Mouse (Mus musculus) liver, embryonic 15.5 days (tissue): Measurements from ENCODE around the gene Wwc2. TPM values are rescaled to one million over a fixed set of nuclear protein-coding genes. Genes with fewer than 3 reads are reported as not detected.

ENCODE experiments used
- ATAC-seq: fragments of 200-750 bp; cut with Nextera tagmentation; 2 replicates; pipeline ENCODE4 v1.8.0; 2017; ENCODE audit warnings: moderate number of reproducible peaks, mild to moderate bottlenecking, moderate library complexity; ENCODE audit not compliant: insufficient read depth
- H3K27ac ChIP-seq: fragments of 300-500 bp; sonication (generic); replicated peaks from 2 replicates; pipeline ENCODE4 v1.5.1; 2015; ENCODE audit warnings: mild to moderate bottlenecking, inconsistent platforms
- H3K27me3 ChIP-seq: fragments of 300-500 bp; sonication (generic); 2 replicates; pipeline ENCODE4 v1.6.1; 2015; ENCODE audit warnings: mild to moderate bottlenecking, inconsistent platforms
- H3K36me3 ChIP-seq: fragments of 300-500 bp; sonication (generic); replicated peaks from 2 replicates; pipeline ENCODE4 v1.6.1; 2015; ENCODE audit warnings: moderate library complexity, mild to moderate bottlenecking, inconsistent platforms
- H3K4me1 ChIP-seq: fragments of 300-500 bp; sonication (generic); replicated peaks from 2 replicates; pipeline ENCODE4 v1.6.1; 2015; ENCODE audit warnings: inconsistent platforms
- H3K4me2 ChIP-seq: fragments of 300-500 bp; sonication (generic); 2 replicates; pipeline ENCODE4 v1.6.1; 2015; ENCODE audit warnings: moderate library complexity, mild to moderate bottlenecking, inconsistent platforms
- H3K4me3 ChIP-seq: fragments of 300-500 bp; sonication (generic); replicated peaks from 2 replicates; pipeline ENCODE4 v1.5.1; 2015; ENCODE audit warnings: mild to moderate bottlenecking, inconsistent platforms
- H3K9ac ChIP-seq: fragments of 300-500 bp; sonication (generic); 2 replicates; pipeline ENCODE4 v1.6.1; 2015; ENCODE audit warnings: moderate library complexity, mild to moderate bottlenecking, inconsistent platforms
- H3K9me3 ChIP-seq: fragments of 300-500 bp; sonication (generic); replicated peaks from 2 replicates; pipeline ENCODE4 v1.6.1; 2016; ENCODE audit warnings: inconsistent platforms
- WGBS: fragments of 180-500 bp; shearing (Covaris S2); methylation state at CpG from one replicate; pipeline ENCODE4 v1.1.7; 2015; ENCODE audit warnings: mixed read lengths; ENCODE audit not compliant: insufficient replicate concordance; 5-methylcytosine and 5-hydroxymethylcytosine counted together
- polyA plus RNA-seq: library from polyadenylated mRNA; unstranded; fragments of >200 nt; fragmentation: Nextera tagmentation; extraction: Ambion mirVana; gene quantifications from 2 replicates; pipeline ENCODE4 v1.2.1, GENCODE M21; 2015

The Wwc2 gene
- polyA plus RNA-seq, 1 experiment from 2014 or later: 1.4 TPM

DNA sequence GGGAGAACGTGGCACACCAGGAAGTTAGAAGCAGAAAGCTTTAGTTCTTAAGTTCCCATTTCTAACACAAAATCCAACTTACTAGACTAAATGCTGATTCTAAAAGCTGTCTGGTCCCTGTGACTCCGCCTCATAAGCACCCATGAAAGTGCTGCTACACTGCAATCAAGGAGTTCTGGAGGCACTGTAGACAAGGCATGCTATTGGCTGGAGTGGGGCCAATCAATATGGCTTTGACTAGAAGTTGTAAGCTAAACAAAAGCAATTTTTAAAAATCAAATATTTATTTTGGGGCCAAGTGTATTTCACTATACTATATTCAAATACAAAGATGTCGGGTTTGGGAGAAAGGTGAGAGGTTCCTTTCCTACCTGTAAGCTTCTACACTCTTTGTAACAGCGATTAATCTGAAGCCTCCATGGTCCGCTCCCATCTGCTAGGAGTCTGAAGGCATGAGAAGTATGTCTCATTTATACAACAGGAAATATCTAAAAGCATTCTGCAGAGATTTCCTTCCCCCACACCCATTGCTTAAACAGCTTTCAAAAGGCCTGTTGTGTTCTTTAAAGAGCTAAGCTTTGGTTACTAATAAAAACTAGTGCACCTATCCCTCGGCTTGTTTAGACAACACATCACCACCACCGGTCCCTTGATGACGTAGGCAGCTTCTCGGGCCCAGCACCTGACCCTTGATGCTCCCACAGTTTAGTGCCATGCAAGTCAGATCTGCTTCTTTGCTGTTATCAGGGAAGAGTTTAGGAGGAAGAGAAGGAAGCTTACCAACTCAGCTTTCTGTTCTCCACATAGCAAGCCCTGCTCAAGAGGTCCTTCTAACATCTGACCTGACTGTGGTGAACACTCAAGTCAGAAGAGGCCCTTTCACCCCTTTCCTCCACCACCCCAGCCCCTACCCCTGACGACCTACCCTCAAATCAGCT, 50.5 kb downstream of the Wwc2 start:
- Histone ChIP-seq H3K9ac (no peak overlapping the region), H3K27me3 (no peaks in the 10 kb centered on the region), H3K4me2 (no peak overlapping the region), H3K27ac (no peak overlapping the region), H3K4me1 (no peaks in the 10 kb centered on the region; the same call in 1 of the 2 replicates), H3K9me3 (no peaks in the 10 kb centered on the region), H3K4me3 (no peak overlapping the region), H3K36me3 (no peaks in the 10 kb centered on the region)
- no peak for ATAC-seq
- 58% methylated on average over 10 of the region's 10 CpGs for WGBS

GRCm38 (mm10) chr8:47939217-47939616, 51.5 kb downstream of the Wwc2 start:
- no peak overlapping the region for H3K27ac ChIP-seq
- no peaks in the 10 kb centered on the region; the same call in 1 of the 2 replicates for H3K4me1 ChIP-seq
- no peaks in the 10 kb centered on the region for H3K27me3 ChIP-seq
- H3K4me2 ChIP-seq: no peak overlapping the region
- no peaks in the 10 kb centered on the region for H3K9me3 ChIP-seq
- H3K4me3 ChIP-seq: no peak overlapping the region
- no peaks in the 10 kb centered on the region for H3K36me3 ChIP-seq
- no peak for ATAC-seq
- no peak overlapping the region for H3K9ac ChIP-seq
- WGBS: 74% methylated on average over 7 of the region's 7 CpGs

DNA sequence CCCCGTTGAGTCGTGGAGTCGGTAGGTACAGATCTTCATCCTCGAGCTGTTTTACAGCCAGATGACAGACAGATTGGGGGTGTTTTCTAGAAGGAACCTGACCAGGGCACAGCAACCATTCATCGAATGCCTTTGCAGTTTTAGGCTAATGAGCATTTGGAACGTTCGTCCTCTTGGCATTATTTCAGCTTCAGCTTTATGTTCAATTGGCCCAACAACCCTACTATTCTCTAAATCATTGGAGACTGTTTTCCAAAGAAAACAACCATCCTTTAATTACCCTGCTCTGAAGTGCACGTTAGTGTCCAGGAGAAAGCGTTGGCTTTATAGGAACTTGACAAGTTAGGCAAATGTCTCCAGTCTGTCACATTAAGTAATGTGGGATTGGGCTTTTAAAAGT, 54.3 kb downstream of the Wwc2 start:
- ATAC-seq: no peak
- Histone ChIP-seq H3K27ac (no peak overlapping the region), H3K4me2 (no peak overlapping the region), H3K4me1 (no peaks in the 10 kb centered on the region; the same call in none of the 2 replicates), H3K36me3 (no peaks in the 10 kb centered on the region), H3K27me3 (no peaks in the 10 kb centered on the region), H3K9me3 (no peaks in the 10 kb centered on the region), H3K4me3 (no peak overlapping the region), H3K9ac (no peak overlapping the region)
- WGBS: 65% methylated on average over 9 of the region's 9 CpGs

- Histone ChIP-seq H3K9ac (no peak overlapping the region), H3K4me2 (no peak overlapping the region), H3K27me3 (no peaks in the 10 kb centered on the region), H3K36me3 (no peaks in the 10 kb centered on the region), H3K4me3 (no peak overlapping the region), H3K9me3 (no peaks in the 10 kb centered on the region), H3K4me1 (no peaks in the 10 kb centered on the region; the same call in 1 of the 2 replicates), H3K27ac (no peak overlapping the region)
- 67% methylated on average over 5 of the region's 5 CpGs for WGBS
- ATAC-seq: no peak
These were observed 55.3 kb downstream of the Wwc2 start for GRCm38 (mm10) chr8:47935461-47935860.

DNA sequence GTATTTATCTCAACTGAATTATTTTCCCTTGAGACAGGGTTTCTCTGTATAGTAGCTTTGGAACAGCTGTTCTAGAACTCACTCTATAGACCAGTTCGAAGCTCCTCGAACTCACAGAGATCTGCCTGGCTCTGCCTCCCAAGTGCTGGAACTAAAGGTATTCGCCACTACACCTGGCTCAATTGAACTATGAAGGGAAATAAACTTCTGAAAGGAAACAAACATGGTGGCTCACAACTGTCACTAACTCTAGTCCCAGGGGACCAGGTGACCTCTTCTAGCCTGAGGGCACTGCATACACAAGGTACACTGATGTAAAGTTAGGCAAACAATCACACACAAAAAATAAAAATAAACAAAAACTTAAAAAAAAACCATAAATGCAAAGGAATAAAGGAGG, 57.6 kb downstream of the Wwc2 start:
- Histone ChIP-seq H3K4me2 (no peak overlapping the region), H3K9me3 (no peaks in the 10 kb centered on the region), H3K4me3 (no peak overlapping the region), H3K4me1 (no peaks in the 10 kb centered on the region; the same call in 1 of the 2 replicates), H3K36me3 (no peaks in the 10 kb centered on the region), H3K9ac (no peak overlapping the region), H3K27ac (no peak overlapping the region), H3K27me3 (no peaks in the 10 kb centered on the region)
- no peak for ATAC-seq
- WGBS: 63% methylated on average over 3 of the region's 3 CpGs

- Histone ChIP-seq H3K36me3 (no peaks in the 10 kb centered on the region), H3K27me3 (no peaks in the 10 kb centered on the region), H3K9ac (no peak overlapping the region), H3K4me1 (no peaks in the 10 kb centered on the region; the same call in 1 of the 2 replicates), H3K27ac (no peak overlapping the region), H3K4me3 (no peak overlapping the region), H3K9me3 (no peaks in the 10 kb centered on the region), H3K4me2 (no peak overlapping the region)
- WGBS: 64% methylated on average over 16 of the region's 16 CpGs
- peak; percentile 34; the same call in 1 of the 2 replicates for ATAC-seq
These were observed 58.5 kb downstream of the Wwc2 start for GRCm38 (mm10) chr8:47932028-47932790.

DNA sequence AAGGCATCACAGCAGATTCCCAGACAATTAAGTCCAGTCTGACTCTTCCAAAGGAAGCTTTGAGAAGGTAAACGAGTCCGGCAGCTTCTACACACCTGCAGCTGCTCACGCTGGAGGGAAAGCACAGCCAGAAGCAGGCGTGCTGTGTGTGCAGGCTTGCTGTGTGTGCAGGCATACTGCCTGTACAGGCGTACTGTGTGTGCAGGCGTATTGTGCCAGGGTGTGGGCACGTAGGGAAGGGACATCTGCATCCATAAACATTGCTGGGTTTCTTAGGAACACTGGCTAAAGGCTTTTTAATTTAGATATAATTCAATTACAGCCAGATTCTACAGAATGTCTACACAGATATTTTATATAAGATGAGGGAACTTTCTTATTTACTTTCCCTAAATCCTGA, 59.4 kb downstream of the Wwc2 start:
- H3K27me3 ChIP-seq: no peaks in the 10 kb centered on the region
- WGBS: 72% methylated on average over 7 of the region's 7 CpGs
- H3K9me3 ChIP-seq: no peaks in the 10 kb centered on the region
- H3K36me3 ChIP-seq: no peaks in the 10 kb centered on the region
- no peaks in the 10 kb centered on the region; the same call in 1 of the 2 replicates for H3K4me1 ChIP-seq
- H3K9ac ChIP-seq: no peak overlapping the region
- no peak for ATAC-seq
- H3K4me3 ChIP-seq: no peak overlapping the region
- H3K4me2 ChIP-seq: no peak overlapping the region
- H3K27ac ChIP-seq: no peak overlapping the region

- Histone ChIP-seq H3K4me3 (no peak overlapping the region), H3K9ac (no peak overlapping the region), H3K27ac (no peak overlapping the region), H3K4me1 (no peaks in the 10 kb centered on the region; the same call in 1 of the 2 replicates), H3K27me3 (no peaks in the 10 kb centered on the region), H3K4me2 (no peak overlapping the region), H3K9me3 (no peaks in the 10 kb centered on the region), H3K36me3 (no peaks in the 10 kb centered on the region)
- WGBS: 77% methylated on average over 12 of the region's 12 CpGs
- ATAC-seq: no peak
These were observed 61.1 kb downstream of the Wwc2 start for GRCm38 (mm10) chr8:47929615-47930014.

GRCm38 (mm10) chr8:47928604-47929185, 62.0 kb downstream of the Wwc2 start:
- H3K9ac ChIP-seq: no peak overlapping the region
- no peak for ATAC-seq
- H3K27ac ChIP-seq: no peak overlapping the region
- H3K4me1 ChIP-seq: no peaks in the 10 kb centered on the region; the same call in 1 of the 2 replicates
- H3K4me2 ChIP-seq: no peak overlapping the region
- H3K9me3 ChIP-seq: no peaks in the 10 kb centered on the region
- no peaks in the 10 kb centered on the region for H3K27me3 ChIP-seq
- WGBS: 78% methylated on average over 12 of the region's 12 CpGs
- no peak overlapping the region for H3K4me3 ChIP-seq
- no peaks in the 10 kb centered on the region for H3K36me3 ChIP-seq

GRCm38 (mm10) chr8:47924921-47925320, 65.8 kb downstream of the Wwc2 start:
- Histone ChIP-seq H3K27ac (no peak overlapping the region), H3K9ac (no peak overlapping the region), H3K4me3 (no peak overlapping the region), H3K4me1 (no peaks in the 10 kb centered on the region), H3K4me2 (no peak overlapping the region), H3K27me3 (no peaks in the 10 kb centered on the region), H3K9me3 (no peaks in the 10 kb centered on the region), H3K36me3 (no peaks in the 10 kb centered on the region)
- no peak for ATAC-seq
- WGBS: 71% methylated on average over 6 of the region's 6 CpGs

- WGBS: 31% methylated on average over 10 of the region's 10 CpGs
These were observed 67.9 kb downstream of the Wwc2 start for GRCm38 (mm10) chr8:47922816-47923215.

More at GRCm38 (mm10) chr8:47922816-47923215, 67.9 kb downstream of the Wwc2 start:
- no peaks in the 10 kb centered on the region for H3K4me1 ChIP-seq
- no peak for ATAC-seq
- H3K36me3 ChIP-seq: no peaks in the 10 kb centered on the region
- H3K4me3 ChIP-seq: no peak overlapping the region
- H3K27ac ChIP-seq: no peak overlapping the region
- no peaks in the 10 kb centered on the region for H3K27me3 ChIP-seq
- H3K4me2 ChIP-seq: no peak overlapping the region
- no peak overlapping the region for H3K9ac ChIP-seq
- H3K9me3 ChIP-seq: no peaks in the 10 kb centered on the region
